Mouse (Mus musculus): ENCODE measurements around the gene Wdr26. TPM values are rescaled to one million over a fixed set of nuclear protein-coding genes. Genes with fewer than 3 reads are reported as not detected.

The Wdr26 gene
- polyA plus RNA-seq, 1 experiment: 96.3 TPM

GRCm38 (mm10) chr1:181257585-181258555, 46.1 kb upstream of the Wdr26 start:
- TF ChIP-seq POLR2A (IDR thresholded peaks at IDR 0.05; ENCODE audit: control insufficient read depth, low read depth, low read length) (peak; percentile 19; the same call in 1 of the 2 replicates), CTCF (IDR thresholded peaks at IDR 0.05; ENCODE audit: control insufficient read depth, insufficient read depth, insufficient replicate concordance, low read depth, low read length) (no peak)
- Histone ChIP-seq H3K27me3 (ENCODE audit: control insufficient read depth, insufficient read depth, low read length) (no peaks in the 10 kb centered on the region; the same call in 1 of the 2 replicates), H3K4me3 (ENCODE audit: control insufficient read depth, low read depth, low read length) (peak overlapping the region; percentile 30; the same call in 1 of the 2 replicates), H3K4me1 (ENCODE audit: control insufficient read depth, insufficient read depth, low read length) (peaks cover 27% of the 10 kb centered on the region), H3K36me3 (ENCODE audit: control insufficient read depth, insufficient read depth, low read length) (no peaks in the 10 kb centered on the region), H3K27ac (ENCODE audit: control insufficient read depth, insufficient read depth, low read depth, low read length) (peak overlapping the region; percentile 87)

- Histone ChIP-seq H3K27ac (ENCODE audit: control insufficient read depth, insufficient read depth, low read depth, low read length) (peak overlapping the region; percentile 87), H3K4me3 (ENCODE audit: control insufficient read depth, low read depth, low read length) (peak overlapping the region; percentile 55), H3K36me3 (ENCODE audit: control insufficient read depth, insufficient read depth, low read length) (no peaks in the 10 kb centered on the region), H3K27me3 (ENCODE audit: control insufficient read depth, insufficient read depth, low read length) (no peaks in the 10 kb centered on the region; the same call in 1 of the 2 replicates), H3K4me1 (ENCODE audit: control insufficient read depth, insufficient read depth, low read length) (peaks cover 27% of the 10 kb centered on the region)
- peak; percentile 64 for TF ChIP-seq POLR2A (IDR thresholded peaks at IDR 0.05; ENCODE audit: control insufficient read depth, low read depth, low read length)
- TF ChIP-seq CTCF (IDR thresholded peaks at IDR 0.05; ENCODE audit: control insufficient read depth, insufficient read depth, insufficient replicate concordance, low read depth, low read length): no peak
Observed at GRCm38 (mm10) chr1:181256689-181257584, 45.1 kb upstream of the Wdr26 start.

GRCm38 (mm10) chr1:181255891-181256688, 44.3 kb upstream of the Wdr26 start:
- H3K4me1 ChIP-seq (ENCODE audit: control insufficient read depth, insufficient read depth, low read length): peaks cover 27% of the 10 kb centered on the region
- peak overlapping the region; percentile 55 for H3K4me3 ChIP-seq (ENCODE audit: control insufficient read depth, low read depth, low read length)
- H3K27me3 ChIP-seq (ENCODE audit: control insufficient read depth, insufficient read depth, low read length): no peaks in the 10 kb centered on the region; the same call in 1 of the 2 replicates
- TF ChIP-seq POLR2A (IDR thresholded peaks at IDR 0.05; ENCODE audit: control insufficient read depth, low read depth, low read length): no peak
- TF ChIP-seq CTCF (IDR thresholded peaks at IDR 0.05; ENCODE audit: control insufficient read depth, insufficient read depth, insufficient replicate concordance, low read depth, low read length): no peak
- no peaks in the 10 kb centered on the region for H3K36me3 ChIP-seq (ENCODE audit: control insufficient read depth, insufficient read depth, low read length)
- peak overlapping the region; percentile 62 for H3K27ac ChIP-seq (ENCODE audit: control insufficient read depth, insufficient read depth, low read depth, low read length)

GRCm38 (mm10) chr1:181255450-181255849, 43.6 kb upstream of the Wdr26 start:
- peaks cover 27% of the 10 kb centered on the region for H3K4me1 ChIP-seq (ENCODE audit: control insufficient read depth, insufficient read depth, low read length)

GRCm38 (mm10) chr1:181251624-181252023, 39.8 kb upstream of the Wdr26 start:
- Histone ChIP-seq H3K4me3 (ENCODE audit: control insufficient read depth, low read depth, low read length) (no peak overlapping the region), H3K36me3 (ENCODE audit: control insufficient read depth, insufficient read depth, low read length) (no peaks in the 10 kb centered on the region), H3K27ac (ENCODE audit: control insufficient read depth, insufficient read depth, low read depth, low read length) (no peak overlapping the region), H3K27me3 (ENCODE audit: control insufficient read depth, insufficient read depth, low read length) (no peaks in the 10 kb centered on the region), H3K4me1 (ENCODE audit: control insufficient read depth, insufficient read depth, low read length) (peaks cover 9% of the 10 kb centered on the region)
- no peak for TF ChIP-seq POLR2A (IDR thresholded peaks at IDR 0.05; ENCODE audit: control insufficient read depth, low read depth, low read length)
- no peak for TF ChIP-seq CTCF (IDR thresholded peaks at IDR 0.05; ENCODE audit: control insufficient read depth, insufficient read depth, insufficient replicate concordance, low read depth, low read length)

More at GRCm38 (mm10) chr1:181255450-181255849, 43.6 kb upstream of the Wdr26 start:
- H3K27ac ChIP-seq (ENCODE audit: control insufficient read depth, insufficient read depth, low read depth, low read length): no peak overlapping the region
- H3K36me3 ChIP-seq (ENCODE audit: control insufficient read depth, insufficient read depth, low read length): no peaks in the 10 kb centered on the region
- H3K27me3 ChIP-seq (ENCODE audit: control insufficient read depth, insufficient read depth, low read length): no peaks in the 10 kb centered on the region; the same call in 1 of the 2 replicates
- no peak for TF ChIP-seq CTCF (IDR thresholded peaks at IDR 0.05; ENCODE audit: control insufficient read depth, insufficient read depth, insufficient replicate concordance, low read depth, low read length)
- no peak for TF ChIP-seq POLR2A (IDR thresholded peaks at IDR 0.05; ENCODE audit: control insufficient read depth, low read depth, low read length)
- no peak overlapping the region for H3K4me3 ChIP-seq (ENCODE audit: control insufficient read depth, low read depth, low read length)

- H3K4me1 ChIP-seq (ENCODE audit: control insufficient read depth, insufficient read depth, low read length): peaks cover 6% of the 10 kb centered on the region
- H3K27me3 ChIP-seq (ENCODE audit: control insufficient read depth, insufficient read depth, low read length): no peaks in the 10 kb centered on the region
- no peak overlapping the region for H3K4me3 ChIP-seq (ENCODE audit: control insufficient read depth, low read depth, low read length)
- no peaks in the 10 kb centered on the region for H3K36me3 ChIP-seq (ENCODE audit: control insufficient read depth, insufficient read depth, low read length)
- TF ChIP-seq CTCF (IDR thresholded peaks at IDR 0.05; ENCODE audit: control insufficient read depth, insufficient read depth, insufficient replicate concordance, low read depth, low read length) (no peak), POLR2A (IDR thresholded peaks at IDR 0.05; ENCODE audit: control insufficient read depth, low read depth, low read length) (no peak)
- no peak overlapping the region for H3K27ac ChIP-seq (ENCODE audit: control insufficient read depth, insufficient read depth, low read depth, low read length)
Observed at GRCm38 (mm10) chr1:181250961-181251360, 39.2 kb upstream of the Wdr26 start.

Data from testis, adult 2 months (tissue).